Mouse (Mus musculus) frontal cortex, adult 2 months (tissue): ENCODE measurements around the gene Pigk. TPM values are rescaled to one million over a fixed set of nuclear protein-coding genes. Genes with fewer than 3 reads are reported as not detected.

Experiments used
- DNase-seq, 2 experiments: peaks; one replicate each; pipeline ENCODE4 v3.0.0; 2022; ENCODE audit warnings: low spot score in 1 of 2; ENCODE audit errors: extremely low spot score in 1 of 2
- polyA plus RNA-seq: library from polyadenylated mRNA; depleted of rRNA; stranded (reverse); fragments of >200 nt; gene quantifications from 2 replicates; pipeline ENCODE4 v1.2.3, GENCODE M21; 2012

Pigk gene
- polyA plus RNA-seq, 1 experiment: 24.5 TPM

DNA sequence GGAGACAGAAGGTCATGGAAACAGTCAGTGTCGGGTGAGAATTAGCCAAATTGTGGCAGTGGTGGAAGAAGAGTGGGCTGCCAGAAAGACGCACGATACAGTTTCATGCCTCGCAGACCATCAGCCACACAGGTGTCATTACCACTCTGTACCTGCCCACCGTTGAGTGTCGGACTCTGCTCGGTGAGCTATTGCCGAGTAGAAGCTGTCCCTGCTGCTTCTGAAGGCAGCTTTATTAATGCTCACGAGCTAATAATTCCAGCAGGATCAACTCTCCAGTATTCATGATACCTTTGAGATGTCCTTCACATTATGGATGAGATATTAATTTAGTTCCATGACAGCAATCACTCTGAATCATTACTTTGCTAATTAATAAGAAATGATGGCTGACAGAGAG, 118.1 kb downstream of the Pigk start:
- DNase-seq: no peak

DNA sequence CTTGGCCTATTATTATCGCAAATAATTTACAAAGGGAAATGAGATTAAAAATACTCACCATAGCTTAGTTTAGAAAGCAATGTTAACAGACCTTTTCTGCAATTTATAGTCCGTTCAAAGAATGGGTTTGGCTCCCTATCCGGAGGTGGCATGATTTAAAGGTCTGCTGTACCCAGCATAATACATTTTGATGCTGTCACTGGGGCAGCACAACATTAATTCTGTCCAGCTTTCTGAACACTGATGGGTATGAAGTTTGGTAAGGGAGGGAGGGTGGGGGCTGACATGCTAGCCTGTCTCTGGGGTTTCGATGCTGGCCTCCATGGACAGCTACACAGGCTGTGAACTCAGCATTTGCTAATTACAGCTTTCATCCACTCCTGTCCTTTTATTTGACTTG, 118.5 kb downstream of the Pigk start:
- DNase-seq: no peak

DNA sequence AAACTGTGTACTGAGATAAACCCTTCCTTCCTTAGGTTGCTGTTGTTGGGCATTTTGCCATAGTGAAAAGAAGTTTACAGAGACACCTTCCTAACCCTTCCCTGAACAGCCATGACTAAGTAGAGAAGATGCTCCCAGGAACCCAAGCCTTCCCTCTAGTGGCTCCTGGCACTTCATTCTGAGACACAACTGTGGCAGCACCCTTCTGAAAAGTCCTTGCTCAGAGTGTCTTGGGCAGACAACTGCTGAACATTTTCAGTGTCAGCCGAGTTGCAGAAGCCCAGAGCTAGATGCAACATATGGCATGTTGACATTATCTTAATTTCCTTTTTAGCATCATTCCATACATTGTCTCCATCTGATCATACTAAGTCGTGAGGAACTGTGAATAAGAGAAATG, 123.5 kb downstream of the Pigk start:
- DNase-seq: peak in 1 of 2 experiments; percentile 37

DNA sequence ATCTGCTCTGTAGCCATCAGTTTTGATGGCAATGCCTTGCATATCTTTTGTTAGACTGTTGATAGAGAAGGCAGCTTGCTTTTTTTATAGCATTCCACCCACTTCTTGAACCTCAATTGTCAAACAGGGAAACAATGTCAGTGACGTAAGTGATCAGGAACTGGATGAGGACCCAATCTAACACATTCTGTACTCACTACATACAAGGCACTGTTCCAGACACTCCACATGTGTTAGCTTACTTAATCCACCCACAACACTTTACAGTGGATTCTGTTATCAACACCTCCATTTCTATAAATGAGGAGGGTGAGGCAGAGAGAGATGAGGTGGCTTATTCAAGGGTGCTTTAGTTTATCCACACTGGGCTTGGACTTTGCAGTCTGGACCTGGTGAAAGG, 124.0 kb downstream of the Pigk start:
- DNase-seq: peak; percentile 39 to 74

DNA sequence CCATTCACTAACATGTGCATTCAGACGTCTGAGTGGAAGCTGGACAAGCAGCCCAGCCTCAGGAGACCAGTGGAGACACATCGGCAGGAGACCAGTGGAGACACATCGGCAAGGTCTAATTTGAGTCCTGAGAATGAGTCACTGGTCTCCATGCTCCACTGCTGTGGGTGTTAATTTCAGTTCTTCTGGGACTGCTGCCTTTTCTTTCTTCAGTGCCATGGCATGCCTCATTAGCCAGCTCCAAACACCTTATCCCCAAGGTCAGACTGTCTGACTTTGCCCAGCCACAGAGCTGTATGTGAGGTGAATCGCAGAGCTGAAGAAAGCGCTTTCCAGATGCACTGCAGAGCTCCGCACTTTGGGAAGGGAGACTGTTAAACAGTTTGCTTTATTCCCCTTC, 127.4 kb downstream of the Pigk start:
- peak in 1 of 2 experiments; percentile 47 for DNase-seq

DNA sequence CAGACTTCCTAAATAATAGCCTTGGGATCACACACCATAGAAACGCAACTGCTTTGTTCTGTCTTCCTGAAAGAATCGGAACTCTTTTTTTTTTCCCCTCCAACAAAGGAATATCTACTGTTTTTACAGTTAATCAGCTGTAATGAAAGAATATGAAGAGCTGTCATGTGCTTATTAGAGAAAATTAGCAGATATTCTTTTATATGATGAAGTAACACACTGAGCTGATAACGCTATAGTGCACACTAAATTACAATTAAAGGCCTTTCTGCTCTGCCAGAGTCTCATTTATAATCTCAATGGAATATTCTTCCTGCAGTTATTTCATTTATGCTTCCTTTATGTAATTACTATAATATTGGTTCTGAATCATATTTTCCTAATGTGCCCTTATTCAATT, 128.7 kb downstream of the Pigk start:
- DNase-seq: no peak

DNA sequence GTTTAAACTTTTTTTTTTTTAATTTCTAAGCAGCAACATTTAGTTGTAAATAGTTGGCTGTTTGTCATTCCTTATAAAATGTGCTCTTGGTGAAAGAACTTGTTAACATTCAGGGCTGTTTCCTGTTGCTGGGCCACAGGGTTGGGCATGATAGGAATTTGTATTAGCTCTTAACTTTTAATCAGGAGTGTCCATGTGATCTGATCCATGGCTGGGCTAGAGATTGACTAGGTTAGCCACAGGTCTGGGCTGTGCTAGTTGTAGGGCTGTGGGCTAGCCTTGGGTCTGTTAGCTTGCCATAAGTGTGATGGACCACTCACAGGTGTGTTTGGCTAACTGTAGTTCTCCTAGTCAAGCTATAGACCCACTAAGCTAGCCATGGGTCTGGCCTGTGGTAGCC, 130.0 kb downstream of the Pigk start:
- no peak for DNase-seq

DNA sequence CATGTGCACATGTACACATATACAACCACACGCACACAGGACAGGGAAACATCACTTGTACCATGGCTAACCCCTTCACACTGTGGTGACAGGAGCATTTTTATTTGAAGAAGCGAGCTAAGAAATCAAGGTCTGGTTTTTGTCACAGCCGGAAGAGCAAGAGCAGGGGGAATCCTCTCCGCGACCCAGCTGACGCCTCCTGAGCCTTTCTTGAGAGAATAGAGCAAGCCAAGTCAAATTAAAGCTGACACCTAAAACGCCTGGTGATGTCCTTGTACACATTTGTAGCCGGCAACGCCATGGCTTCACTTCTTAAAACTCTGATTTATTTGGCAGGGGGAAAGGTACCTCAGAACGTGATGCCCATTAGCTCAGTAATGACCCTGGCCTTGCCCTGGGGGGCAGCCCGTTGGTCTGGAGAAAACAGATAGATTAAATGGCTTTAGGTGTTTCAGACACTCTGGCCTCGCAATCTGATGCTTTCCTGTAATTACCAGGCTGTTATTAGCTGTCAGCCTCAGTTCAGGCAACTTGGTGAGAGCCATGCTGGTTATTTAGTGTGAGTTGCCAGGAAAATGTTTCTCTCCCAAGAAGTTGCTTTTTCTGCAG, 141.2 kb downstream of the Pigk start:
- DNase-seq: no peak

DNA sequence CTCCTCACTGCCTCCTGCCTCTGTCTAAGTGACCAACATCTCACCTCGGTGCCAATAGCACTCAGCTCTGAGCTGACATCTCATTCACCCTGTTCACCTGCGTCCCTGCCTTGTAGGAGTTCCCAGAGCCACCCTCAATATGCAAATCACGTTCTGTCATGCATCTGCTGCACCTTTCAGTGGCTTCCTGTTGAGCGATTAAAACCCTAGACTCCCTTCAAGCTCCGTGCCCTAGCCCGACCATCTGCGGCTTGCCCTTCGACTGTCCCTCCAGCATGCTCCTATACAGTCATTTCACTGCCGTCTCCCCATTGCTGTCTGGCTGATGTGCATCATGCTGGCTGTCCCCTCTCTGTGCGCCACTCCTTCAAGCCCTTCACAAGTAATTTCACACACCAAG, 142.2 kb downstream of the Pigk start:
- DNase-seq: no peak

DNA sequence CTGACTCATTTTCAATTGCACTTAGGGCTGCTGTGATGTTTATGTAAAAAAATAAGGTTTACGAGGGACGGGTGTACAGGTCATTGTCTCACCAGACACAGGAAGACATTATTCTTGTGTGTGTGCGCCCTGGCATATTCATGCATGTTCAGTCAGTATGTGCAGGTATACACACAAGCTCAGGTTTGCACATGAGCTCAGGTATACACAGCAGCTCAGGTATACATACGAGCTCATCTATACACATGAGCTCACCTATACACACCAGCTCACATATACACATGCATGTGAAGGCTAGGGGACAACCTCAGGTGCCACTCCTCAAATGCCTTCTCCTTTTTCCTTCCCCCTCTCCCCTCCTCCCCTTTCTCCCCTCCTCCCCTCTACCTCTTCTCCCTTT, 147.6 kb downstream of the Pigk start:
- no peak for DNase-seq

DNA sequence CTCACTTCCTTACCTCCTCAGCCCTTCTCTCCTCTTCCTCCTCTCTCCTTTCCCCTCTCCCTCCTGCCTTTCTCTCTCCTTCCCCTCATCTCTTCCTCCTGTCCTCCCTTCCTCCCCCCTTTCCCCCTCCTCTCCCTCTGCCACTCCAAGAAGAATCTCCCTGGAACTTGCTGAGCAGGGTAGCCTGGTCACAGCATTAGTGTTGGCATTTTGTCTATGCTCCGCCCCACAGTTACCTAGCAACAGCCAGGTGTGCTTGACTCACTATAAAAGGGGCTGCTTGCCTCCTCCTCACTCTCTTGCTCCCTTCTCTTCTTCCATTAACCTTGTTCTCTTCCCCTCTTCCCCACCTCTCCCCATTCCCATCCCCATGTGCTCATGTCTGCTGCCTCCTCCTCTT, 148.1 kb downstream of the Pigk start:
- DNase-seq: no peak

DNA sequence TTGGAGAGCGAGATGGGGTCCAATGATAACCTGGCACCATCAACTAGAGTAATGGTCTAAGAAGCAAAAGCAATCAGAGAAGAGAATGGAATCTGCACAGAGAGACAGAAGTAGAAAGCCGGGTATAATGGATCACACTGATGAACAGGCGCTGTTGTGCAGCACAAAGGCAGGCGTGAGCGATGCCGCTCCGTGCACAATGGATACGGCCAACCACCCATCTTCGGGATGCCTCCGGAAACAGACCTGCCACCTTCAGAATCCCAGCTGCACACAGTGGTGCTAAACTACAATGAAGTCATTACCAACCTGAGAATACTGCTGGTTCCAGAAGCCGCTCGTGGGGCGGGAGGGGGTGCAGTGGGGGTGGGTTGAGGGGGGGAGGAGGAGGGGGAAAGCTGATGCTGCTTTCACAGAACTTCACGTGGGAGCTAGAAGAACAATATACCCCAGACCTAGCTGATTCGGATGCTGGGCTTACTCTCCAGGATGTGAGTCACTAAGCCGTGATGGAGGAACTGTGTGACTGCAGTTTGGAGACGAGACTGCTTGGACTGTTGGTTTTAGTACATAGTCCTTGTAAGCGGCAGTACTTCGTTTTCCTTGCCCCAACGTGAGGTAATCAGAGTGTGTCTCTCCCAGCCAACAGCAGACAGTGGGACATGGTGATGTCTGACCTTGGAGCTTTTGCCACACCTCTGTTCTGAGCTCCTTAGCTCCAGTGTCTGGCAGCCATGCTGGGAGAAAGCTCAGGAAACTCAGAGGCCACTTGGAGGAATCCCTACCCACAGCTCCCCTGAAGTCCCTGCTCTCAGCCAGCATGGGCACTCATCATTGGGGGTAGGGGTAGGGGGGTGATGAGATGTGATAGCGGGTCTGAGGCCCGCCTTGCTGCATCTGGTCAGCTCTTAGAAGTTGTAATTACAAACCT, 152.4 kb downstream of the Pigk start:
- DNase-seq: peak in 1 of 2 experiments; percentile 33

DNA sequence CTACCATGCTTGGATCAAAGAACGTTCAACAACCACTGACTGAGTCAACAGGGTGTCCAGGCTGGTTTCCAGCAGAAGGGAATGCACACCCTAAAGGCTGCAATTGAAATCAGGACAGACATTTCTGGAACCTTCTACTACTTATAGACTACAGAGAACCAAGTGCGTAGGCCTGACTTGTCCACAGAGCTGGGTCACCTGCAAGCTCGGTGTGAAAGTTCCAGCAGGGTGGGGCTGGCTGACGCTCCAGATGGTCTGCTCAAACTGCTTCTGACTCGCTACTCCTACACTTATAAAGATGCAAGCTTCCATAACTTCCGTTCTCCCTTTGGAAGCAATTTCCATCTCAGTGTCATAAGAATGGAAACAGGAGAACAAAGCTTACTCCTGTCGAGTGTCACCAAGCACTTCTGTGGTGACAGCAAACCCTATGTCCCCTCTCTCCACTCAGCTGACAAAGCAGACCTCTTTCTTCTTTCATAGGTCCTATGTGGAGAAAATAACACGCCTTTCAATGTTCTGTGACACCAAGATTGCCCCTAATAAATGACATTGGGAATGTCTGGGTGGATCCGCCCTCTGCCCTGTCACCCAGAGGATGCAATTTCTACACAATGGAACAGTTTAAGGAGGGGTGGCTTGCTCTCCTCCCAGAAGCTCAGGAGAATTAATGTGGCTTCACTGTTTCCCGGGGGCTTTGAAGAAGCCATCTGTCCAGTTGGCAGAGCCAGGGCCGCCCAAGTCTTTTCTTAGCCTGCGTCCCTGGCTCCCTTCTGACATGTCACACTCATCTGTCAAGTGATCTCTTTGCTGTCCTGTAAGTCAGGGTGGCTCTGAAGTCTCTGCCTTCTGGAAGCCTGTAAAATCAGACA, 154.0 kb downstream of the Pigk start:
- DNase-seq: peak; percentile 44 to 69

DNA sequence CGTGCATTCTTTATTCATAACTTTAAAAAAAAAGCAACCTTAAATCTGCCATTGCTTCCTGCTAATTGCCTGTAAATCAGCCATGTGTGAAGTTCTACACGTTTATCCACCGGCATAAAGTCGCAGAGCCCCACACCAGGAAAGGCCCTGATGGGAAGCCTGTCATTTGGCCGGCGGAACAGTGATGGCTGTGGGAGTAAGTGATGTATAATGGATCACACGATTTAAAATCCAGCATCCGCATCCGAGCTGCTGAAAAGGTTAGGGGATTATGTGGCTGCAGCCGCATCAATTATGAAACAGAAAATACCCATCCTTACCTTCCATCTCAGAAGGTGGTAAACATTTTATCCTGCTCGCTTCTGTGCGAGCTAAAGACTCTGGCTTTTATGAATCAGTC, 158.2 kb downstream of the Pigk start:
- DNase-seq: no peak

DNA sequence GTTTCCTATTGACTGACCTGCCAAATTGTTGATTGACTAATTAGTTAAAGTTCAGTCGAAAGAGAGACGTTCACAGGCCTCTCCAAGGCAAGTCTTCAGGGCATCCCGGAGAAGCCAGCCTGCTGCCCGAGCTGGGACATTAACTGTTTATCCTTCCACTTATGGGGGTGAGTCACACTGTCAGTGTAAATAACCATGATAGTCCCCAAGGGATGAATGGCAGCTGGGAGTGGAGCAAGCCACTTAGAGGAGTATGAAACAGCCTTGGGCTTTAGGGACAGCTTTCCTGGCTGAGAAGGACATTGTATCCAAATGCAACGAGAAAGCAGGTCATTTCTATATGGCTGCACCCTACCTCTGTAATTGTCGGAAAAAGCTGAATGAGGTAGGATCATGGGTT, 158.7 kb downstream of the Pigk start:
- DNase-seq: no peak

DNA sequence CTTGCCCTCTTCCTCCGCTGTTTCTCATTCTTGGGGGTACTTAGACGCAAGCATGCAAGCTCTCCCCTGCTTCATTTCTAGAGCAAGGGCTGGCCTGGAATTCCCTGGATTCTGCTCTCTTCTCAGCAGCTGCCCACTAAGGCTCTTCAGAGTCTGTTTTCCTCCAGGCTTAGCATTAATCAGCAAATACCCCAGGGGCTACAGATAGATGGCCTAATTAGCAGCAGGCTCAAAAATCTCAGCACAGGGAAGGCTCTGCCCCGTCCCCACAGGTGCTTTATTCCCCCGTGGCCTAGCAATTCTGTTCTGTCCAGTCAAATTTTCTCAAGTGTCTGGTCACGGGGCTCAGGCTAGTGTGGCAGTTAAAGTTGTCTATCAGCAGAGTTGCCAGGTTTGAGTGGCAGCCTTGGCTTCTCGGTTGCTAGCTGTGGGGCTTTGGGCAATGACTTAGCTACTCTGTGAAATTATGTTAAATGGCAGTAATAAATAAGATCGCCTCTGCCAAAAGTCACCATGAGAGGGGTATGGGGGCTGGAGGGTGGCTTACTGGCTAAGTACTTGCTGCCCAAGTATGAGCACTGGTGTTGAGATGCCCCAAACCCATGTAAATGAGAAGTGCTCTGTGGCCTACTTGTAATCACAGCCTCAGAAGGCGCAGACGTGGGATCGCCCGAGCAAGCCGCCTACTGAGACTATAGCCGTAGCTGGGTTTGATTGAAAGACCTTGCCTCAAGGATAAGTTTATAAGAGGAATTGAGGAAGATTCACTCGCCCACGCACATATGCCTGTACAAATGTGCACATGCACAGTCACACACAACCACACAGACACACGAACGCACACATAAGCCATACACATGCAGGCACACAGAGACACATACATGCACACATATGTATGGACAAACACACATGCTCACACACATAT, 160.8 kb downstream of the Pigk start:
- DNase-seq: peak in 1 of 2 experiments; percentile 47

DNA sequence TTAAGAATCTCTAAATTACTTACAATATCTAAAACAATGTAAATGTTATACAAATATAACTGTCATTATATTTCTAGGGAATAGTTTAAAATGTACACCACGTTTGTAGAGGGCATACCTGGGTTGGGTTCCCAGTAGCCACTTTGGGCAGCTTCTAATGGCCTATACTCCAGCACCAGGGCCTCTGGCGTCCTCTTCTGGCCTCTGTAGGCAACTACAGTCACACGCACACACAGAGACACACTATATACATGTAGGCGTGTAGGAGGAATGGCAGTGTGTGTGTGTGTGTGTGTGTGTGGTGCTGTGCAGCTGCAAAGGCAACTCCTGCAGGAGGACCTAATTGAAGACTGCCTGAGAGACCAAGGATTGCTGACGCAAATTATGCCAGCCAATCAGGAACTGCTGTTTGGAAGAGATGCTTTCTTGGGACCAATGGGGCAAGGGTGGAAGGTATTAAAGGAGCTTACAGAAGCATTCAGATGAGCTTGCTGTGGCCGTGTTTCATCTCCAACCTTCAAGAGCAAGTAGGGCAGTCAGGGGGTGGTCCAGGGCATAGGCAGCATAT, 161.9 kb downstream of the Pigk start:
- no peak for DNase-seq

DNA sequence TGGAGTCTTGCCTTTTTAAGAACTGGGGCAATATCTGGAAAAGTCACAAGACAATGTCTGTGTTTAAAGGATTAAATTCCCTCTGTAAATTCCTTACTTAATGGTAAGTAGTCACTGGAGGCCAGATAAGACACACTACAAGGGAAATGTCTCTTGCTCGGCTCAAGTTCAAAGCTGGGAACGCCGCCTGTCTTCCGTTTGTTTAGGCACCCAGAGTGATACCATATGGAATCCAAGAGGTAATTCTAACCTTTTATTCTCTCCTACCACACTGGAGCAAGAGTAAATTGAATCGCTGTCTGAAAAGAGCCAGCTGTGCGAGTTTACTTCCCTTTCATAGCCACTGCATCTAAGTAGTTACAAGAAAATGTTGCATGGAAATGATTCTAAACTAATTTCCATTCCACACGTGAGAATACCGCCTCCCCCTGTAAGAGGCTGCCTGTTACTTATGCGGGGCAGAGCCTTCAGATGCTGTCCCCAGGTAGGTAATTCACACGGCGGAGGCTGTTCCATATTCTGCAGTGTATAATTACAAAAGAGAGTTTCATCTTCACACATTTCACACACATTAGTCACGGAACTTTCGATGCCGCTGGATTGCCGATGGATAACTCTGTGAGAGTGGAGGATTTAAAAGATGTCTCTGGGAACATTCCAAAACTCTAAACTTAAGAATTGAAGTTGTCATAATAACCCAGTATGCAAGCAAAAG, 166.4 kb downstream of the Pigk start:
- DNase-seq: peak in 1 of 2 experiments; percentile 63

DNA sequence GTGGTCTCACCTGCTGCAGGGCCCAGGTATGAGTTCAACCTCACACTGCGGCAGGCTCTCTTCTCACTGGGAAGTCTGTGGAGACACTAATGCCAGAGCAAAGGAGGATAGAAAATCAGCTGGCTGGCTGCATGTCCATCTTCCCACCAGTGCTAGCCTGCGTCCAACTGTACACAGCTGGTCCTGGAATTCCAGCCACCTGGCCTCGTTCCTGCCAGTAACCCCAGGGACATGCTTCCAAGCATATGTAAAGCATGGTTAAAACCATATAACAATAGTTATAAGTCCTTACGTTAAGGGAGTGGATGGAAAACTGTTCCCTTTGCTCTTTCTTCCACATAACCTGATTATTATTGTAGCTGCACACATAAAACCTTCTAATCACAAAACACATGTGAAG, 167.8 kb downstream of the Pigk start:
- DNase-seq: no peak
